Mouse (Mus musculus): ENCODE data around the gene Gm20388. TPM values are rescaled to one million over a fixed set of nuclear protein-coding genes. Genes with fewer than 3 reads are reported as not detected.

Gm20388 gene
- polyA plus RNA-seq, 1 experiment from 2014 or later, result not detected

- ATAC-seq (ENCODE audit: insufficient number of reproducible peaks, insufficient read depth, low FRiP score, low read depth), result no peak; the same call in 1 of the 2 replicates
- H3K4me2 ChIP-seq (ENCODE audit: low read length), result 0 out of 2 replicates have a peak overlapping the region, but pooled peaks have one; percentile 4
- peaks cover 53% of the 10 kb centered on the region for H3K36me3 ChIP-seq (ENCODE audit: control insufficient read depth, insufficient read depth, low read length)
- H3K27ac ChIP-seq (replicated peaks in 1 of 2; ENCODE audit: control insufficient read depth in 1 of 2, insufficient read depth in 1 of 2, low read depth in 2 of 2, low read length in 2 of 2), result peak overlapping the region in 1 of 2 experiments; percentile 57; a peak in 2 of 4 replicates
- no peaks in the 10 kb centered on the region for H3K9me3 ChIP-seq (ENCODE audit: control insufficient read depth, low read length)
- H3K4me1 ChIP-seq (ENCODE audit: control insufficient read depth in 2 of 2, insufficient read depth in 2 of 2, low read length in 2 of 2), result peaks cover 23 to 30% of the 10 kb centered on the region in 2 experiments
- peak overlapping the region; percentile 21 for H3K9ac ChIP-seq (ENCODE audit: low read length)
- H3K27me3 ChIP-seq (ENCODE audit: control insufficient read depth, insufficient read depth, low read length), result no peaks in the 10 kb centered on the region
- 30% methylated on average over 6 of the region's 6 CpGs for WGBS
- H3K4me3 ChIP-seq (ENCODE audit: control insufficient read depth in 1 of 2, insufficient read depth in 1 of 2, low read depth in 1 of 2, low read length in 2 of 2), result no peak overlapping the region
Observed at GRCm38 (mm10) chr8:121798401-121798800, 1887.8 kb downstream of the Gm20388 start.

GRCm38 (mm10) chr8:121804829-121805228 lies 1894.2 kb downstream of the Gm20388 start:
- 88% methylated on average over 5 of the region's 5 CpGs for WGBS
- H3K4me1 ChIP-seq (ENCODE audit: control insufficient read depth in 2 of 2, insufficient read depth in 2 of 2, low read length in 2 of 2), result peaks cover 14 to 31% of the 10 kb centered on the region in 2 experiments
- H3K4me3 ChIP-seq (ENCODE audit: control insufficient read depth in 1 of 2, insufficient read depth in 1 of 2, low read depth in 1 of 2, low read length in 2 of 2), result no peak overlapping the region
- H3K36me3 ChIP-seq (ENCODE audit: control insufficient read depth, insufficient read depth, low read length), result peaks cover 38% of the 10 kb centered on the region
- no peak for ATAC-seq (ENCODE audit: insufficient number of reproducible peaks, insufficient read depth, low FRiP score, low read depth)
- H3K9ac ChIP-seq (ENCODE audit: low read length), result no peak overlapping the region
- no peaks in the 10 kb centered on the region for H3K9me3 ChIP-seq (ENCODE audit: control insufficient read depth, low read length)
- H3K27me3 ChIP-seq (ENCODE audit: control insufficient read depth, insufficient read depth, low read length), result no peaks in the 10 kb centered on the region
- H3K27ac ChIP-seq (replicated peaks in 1 of 2; ENCODE audit: control insufficient read depth in 1 of 2, insufficient read depth in 1 of 2, low read depth in 2 of 2, low read length in 2 of 2), result no peak overlapping the region
- no peak overlapping the region for H3K4me2 ChIP-seq (ENCODE audit: low read length)

GRCm38 (mm10) chr8:121806126-121806525 lies 1895.5 kb downstream of the Gm20388 start:
- 86% methylated on average over 13 of the region's 13 CpGs for WGBS

GRCm38 (mm10) chr8:121808032-121808431 lies 1897.4 kb downstream of the Gm20388 start:
- H3K27ac ChIP-seq (replicated peaks in 1 of 2; ENCODE audit: control insufficient read depth in 1 of 2, insufficient read depth in 1 of 2, low read depth in 2 of 2, low read length in 2 of 2), result no peak overlapping the region
- WGBS, result 78% methylated on average over 11 of the region's 11 CpGs
- no peaks in the 10 kb centered on the region for H3K9me3 ChIP-seq (ENCODE audit: control insufficient read depth, low read length)
- H3K36me3 ChIP-seq (ENCODE audit: control insufficient read depth, insufficient read depth, low read length), result peaks cover 52% of the 10 kb centered on the region
- peaks cover 8 to 19% of the 10 kb centered on the region in 2 experiments for H3K4me1 ChIP-seq (ENCODE audit: control insufficient read depth in 2 of 2, insufficient read depth in 2 of 2, low read length in 2 of 2)
- H3K27me3 ChIP-seq (ENCODE audit: control insufficient read depth, insufficient read depth, low read length), result no peaks in the 10 kb centered on the region
- no peak overlapping the region for H3K4me3 ChIP-seq (ENCODE audit: control insufficient read depth in 1 of 2, insufficient read depth in 1 of 2, low read depth in 1 of 2, low read length in 2 of 2)
- no peak overlapping the region for H3K4me2 ChIP-seq (ENCODE audit: low read length)
- H3K9ac ChIP-seq (ENCODE audit: low read length), result no peak overlapping the region
- ATAC-seq (ENCODE audit: insufficient number of reproducible peaks, insufficient read depth, low FRiP score, low read depth), result no peak

More at GRCm38 (mm10) chr8:121806126-121806525, 1895.5 kb downstream of the Gm20388 start:
- H3K9ac ChIP-seq (ENCODE audit: low read length), result no peak overlapping the region
- peaks cover 39% of the 10 kb centered on the region for H3K36me3 ChIP-seq (ENCODE audit: control insufficient read depth, insufficient read depth, low read length)
- H3K4me2 ChIP-seq (ENCODE audit: low read length), result no peak overlapping the region
- no peaks in the 10 kb centered on the region for H3K9me3 ChIP-seq (ENCODE audit: control insufficient read depth, low read length)
- no peak overlapping the region for H3K27ac ChIP-seq (replicated peaks in 1 of 2; ENCODE audit: control insufficient read depth in 1 of 2, insufficient read depth in 1 of 2, low read depth in 2 of 2, low read length in 2 of 2)
- H3K27me3 ChIP-seq (ENCODE audit: control insufficient read depth, insufficient read depth, low read length), result no peaks in the 10 kb centered on the region
- H3K4me1 ChIP-seq (ENCODE audit: control insufficient read depth in 2 of 2, insufficient read depth in 2 of 2, low read length in 2 of 2), result peaks cover 8 to 23% of the 10 kb centered on the region in 2 experiments
- ATAC-seq (ENCODE audit: insufficient number of reproducible peaks, insufficient read depth, low FRiP score, low read depth), result no peak
- no peak overlapping the region for H3K4me3 ChIP-seq (ENCODE audit: control insufficient read depth in 1 of 2, insufficient read depth in 1 of 2, low read depth in 1 of 2, low read length in 2 of 2)

GRCm38 (mm10) chr8:121809524-121810155 lies 1899.0 kb downstream of the Gm20388 start:
- WGBS, result 70% methylated on average over 11 of the region's 11 CpGs
- H3K9me3 ChIP-seq (ENCODE audit: control insufficient read depth, low read length), result no peaks in the 10 kb centered on the region
- H3K4me3 ChIP-seq (ENCODE audit: control insufficient read depth in 1 of 2, insufficient read depth in 1 of 2, low read depth in 1 of 2, low read length in 2 of 2), result no peak overlapping the region
- peaks cover 50% of the 10 kb centered on the region for H3K36me3 ChIP-seq (ENCODE audit: control insufficient read depth, insufficient read depth, low read length)
- ATAC-seq (ENCODE audit: insufficient number of reproducible peaks, insufficient read depth, low FRiP score, low read depth), result 0 out of 2 replicates have a peak, but pooled peaks have one; percentile 18
- H3K27ac ChIP-seq (replicated peaks in 1 of 2; ENCODE audit: control insufficient read depth in 1 of 2, insufficient read depth in 1 of 2, low read depth in 2 of 2, low read length in 2 of 2), result 0 out of 4 replicates have a peak overlapping the region, but pooled peaks of 1 of the 2 experiments have one; percentile 41
- no peaks in the 10 kb centered on the region for H3K27me3 ChIP-seq (ENCODE audit: control insufficient read depth, insufficient read depth, low read length)
- peaks cover 8 to 19% of the 10 kb centered on the region in 2 experiments for H3K4me1 ChIP-seq (ENCODE audit: control insufficient read depth in 2 of 2, insufficient read depth in 2 of 2, low read length in 2 of 2)
- H3K9ac ChIP-seq (ENCODE audit: low read length), result no peak overlapping the region
- no peak overlapping the region for H3K4me2 ChIP-seq (ENCODE audit: low read length)

GRCm38 (mm10) chr8:121811502-121811901 lies 1900.9 kb downstream of the Gm20388 start:
- H3K4me3 ChIP-seq (ENCODE audit: control insufficient read depth in 1 of 2, insufficient read depth in 1 of 2, low read depth in 1 of 2, low read length in 2 of 2), result no peak overlapping the region
- no peak for ATAC-seq (ENCODE audit: insufficient number of reproducible peaks, insufficient read depth, low FRiP score, low read depth)
- no peak overlapping the region for H3K9ac ChIP-seq (ENCODE audit: low read length)
- H3K4me1 ChIP-seq (ENCODE audit: control insufficient read depth in 2 of 2, insufficient read depth in 2 of 2, low read length in 2 of 2), result peaks cover 8 to 19% of the 10 kb centered on the region in 2 experiments
- 84% methylated on average over 3 of the region's 3 CpGs for WGBS
- H3K27me3 ChIP-seq (ENCODE audit: control insufficient read depth, insufficient read depth, low read length), result no peaks in the 10 kb centered on the region
- H3K27ac ChIP-seq (replicated peaks in 1 of 2; ENCODE audit: control insufficient read depth in 1 of 2, insufficient read depth in 1 of 2, low read depth in 2 of 2, low read length in 2 of 2), result no peak overlapping the region
- peaks cover 43% of the 10 kb centered on the region for H3K36me3 ChIP-seq (ENCODE audit: control insufficient read depth, insufficient read depth, low read length)
- no peak overlapping the region for H3K4me2 ChIP-seq (ENCODE audit: low read length)
- no peaks in the 10 kb centered on the region for H3K9me3 ChIP-seq (ENCODE audit: control insufficient read depth, low read length)

GRCm38 (mm10) chr8:121811931-121812570 lies 1901.4 kb downstream of the Gm20388 start:
- no peak for ATAC-seq (ENCODE audit: insufficient number of reproducible peaks, insufficient read depth, low FRiP score, low read depth)
- no peak overlapping the region for H3K9ac ChIP-seq (ENCODE audit: low read length)
- H3K9me3 ChIP-seq (ENCODE audit: control insufficient read depth, low read length), result no peaks in the 10 kb centered on the region
- no peaks in the 10 kb centered on the region for H3K27me3 ChIP-seq (ENCODE audit: control insufficient read depth, insufficient read depth, low read length)
- no peak overlapping the region for H3K27ac ChIP-seq (replicated peaks in 1 of 2; ENCODE audit: control insufficient read depth in 1 of 2, insufficient read depth in 1 of 2, low read depth in 2 of 2, low read length in 2 of 2)
- H3K4me1 ChIP-seq (ENCODE audit: control insufficient read depth in 2 of 2, insufficient read depth in 2 of 2, low read length in 2 of 2), result peaks cover 8 to 19% of the 10 kb centered on the region in 2 experiments
- no peak overlapping the region for H3K4me2 ChIP-seq (ENCODE audit: low read length)
- peaks cover 43% of the 10 kb centered on the region for H3K36me3 ChIP-seq (ENCODE audit: control insufficient read depth, insufficient read depth, low read length)
- WGBS, result 79% methylated on average over 12 of the region's 12 CpGs
- H3K4me3 ChIP-seq (ENCODE audit: control insufficient read depth in 1 of 2, insufficient read depth in 1 of 2, low read depth in 1 of 2, low read length in 2 of 2), result no peak overlapping the region

All from heart, embryonic 14.5 days (tissue).